Mouse (Mus musculus): Measurements from ENCODE around the gene Exosc8. TPM values are rescaled to one million over a fixed set of nuclear protein-coding genes. Genes with fewer than 3 reads are reported as not detected.
A peak's percentile ranks its signal among the peaks of the same experiment; 100 is the strongest.

Gene Exosc8
- polyA plus RNA-seq, 1 experiment from 2014 or later, result 89.6 TPM

- no peak for ATAC-seq (ENCODE audit: low FRiP score)
- H3K4me3 ChIP-seq, result no peak overlapping the region
- H3K36me3 ChIP-seq, result no peaks in the 10 kb centered on the region
- no peaks in the 10 kb centered on the region for H3K9me3 ChIP-seq (replicated peaks)
- peaks cover 14% of the 10 kb centered on the region for H3K27me3 ChIP-seq
- H3K9ac ChIP-seq, result no peak overlapping the region
- 78% methylated on average over 9 of the region's 9 CpGs for WGBS
- no peak overlapping the region for H3K27ac ChIP-seq
- peaks cover 25% of the 10 kb centered on the region for H3K4me1 ChIP-seq
- H3K4me2 ChIP-seq (replicated peaks), result no peak overlapping the region
Observed at GRCm38 (mm10) chr3:54759211-54759610, 24.0 kb upstream of the Exosc8 start.

GRCm38 (mm10) chr3:54757446-54757845 lies 22.3 kb upstream of the Exosc8 start:
- H3K27me3 ChIP-seq, result peaks cover 15% of the 10 kb centered on the region
- 84% methylated on average over 8 of the region's 8 CpGs for WGBS
- H3K4me3 ChIP-seq, result no peak overlapping the region
- ATAC-seq (ENCODE audit: low FRiP score), result no peak
- no peaks in the 10 kb centered on the region for H3K9me3 ChIP-seq (replicated peaks)
- H3K4me1 ChIP-seq, result peaks cover 25% of the 10 kb centered on the region
- H3K4me2 ChIP-seq (replicated peaks), result no peak overlapping the region
- no peak overlapping the region for H3K9ac ChIP-seq
- peaks cover under 1% of the 10 kb centered on the region; the same call in 1 of the 2 replicates for H3K36me3 ChIP-seq
- no peak overlapping the region for H3K27ac ChIP-seq

GRCm38 (mm10) chr3:54756058-54756457 lies 20.9 kb upstream of the Exosc8 start:
- no peak overlapping the region; the same call in 1 of the 2 replicates for H3K9ac ChIP-seq
- WGBS, result under 1% methylated on average over 11 of the region's 11 CpGs
- peak overlapping the region; percentile 100 for H3K4me2 ChIP-seq (replicated peaks)
- H3K27me3 ChIP-seq, result peaks cover 15% of the 10 kb centered on the region
- H3K4me3 ChIP-seq, result peak overlapping the region; percentile 66
- no peak for ATAC-seq (ENCODE audit: low FRiP score)
- peaks cover 12% of the 10 kb centered on the region for H3K36me3 ChIP-seq
- H3K27ac ChIP-seq, result peak overlapping the region; percentile 48; the same call in 1 of the 2 replicates
- peaks cover 24% of the 10 kb centered on the region for H3K4me1 ChIP-seq
- no peaks in the 10 kb centered on the region for H3K9me3 ChIP-seq (replicated peaks)

GRCm38 (mm10) chr3:54755145-54756041 lies 20.2 kb upstream of the Exosc8 start, which contains the start of gene Smad9:
Smad9 (plus strand) TSS chr3:54755582.
- peak; percentile 86 for ATAC-seq (ENCODE audit: low FRiP score)
- Histone ChIP-seq H3K9me3 (replicated peaks) (no peaks in the 10 kb centered on the region), H3K4me2 (replicated peaks) (peak within 1 kb of the TSS; percentile 100), H3K9ac (peak within 1 kb of the TSS; percentile 74), H3K27ac (peak within 1 kb of the TSS; percentile 48; the same call in 1 of the 2 replicates), H3K36me3 (peaks cover 19% of the 10 kb centered on the region), H3K4me3 (peak within 1 kb of the TSS; percentile 66), H3K27me3 (peaks cover 15% of the 10 kb centered on the region), H3K4me1 (peaks cover 21% of the 10 kb centered on the region)
- WGBS, result under 1% methylated on average over 44 of the region's 66 CpGs

GRCm38 (mm10) chr3:54753411-54753810 lies 18.2 kb upstream of the Exosc8 start:
- no peak overlapping the region for H3K9ac ChIP-seq
- WGBS, result 70% methylated on average over 4 of the region's 4 CpGs
- no peak overlapping the region for H3K4me2 ChIP-seq (replicated peaks)
- H3K4me1 ChIP-seq, result peaks cover 21% of the 10 kb centered on the region
- H3K9me3 ChIP-seq (replicated peaks), result no peaks in the 10 kb centered on the region
- H3K36me3 ChIP-seq, result peaks cover 38% of the 10 kb centered on the region
- H3K4me3 ChIP-seq, result no peak overlapping the region
- H3K27ac ChIP-seq, result no peak overlapping the region
- no peak for ATAC-seq (ENCODE audit: low FRiP score)
- peaks cover 15% of the 10 kb centered on the region for H3K27me3 ChIP-seq

GRCm38 (mm10) chr3:54745799-54746198 lies 10.6 kb upstream of the Exosc8 start:
- H3K4me3 ChIP-seq, result no peak overlapping the region
- no peak overlapping the region for H3K27ac ChIP-seq
- no peaks in the 10 kb centered on the region for H3K9me3 ChIP-seq (replicated peaks)
- no peaks in the 10 kb centered on the region for H3K27me3 ChIP-seq
- 63% methylated on average over 5 of the region's 5 CpGs for WGBS
- H3K4me2 ChIP-seq (replicated peaks), result no peak overlapping the region
- peaks cover 98% of the 10 kb centered on the region for H3K36me3 ChIP-seq
- no peak for ATAC-seq (ENCODE audit: low FRiP score)
- H3K9ac ChIP-seq, result no peak overlapping the region
- H3K4me1 ChIP-seq, result no peaks in the 10 kb centered on the region

- no peaks in the 10 kb centered on the region for H3K27me3 ChIP-seq
- H3K4me2 ChIP-seq (replicated peaks), result no peak overlapping the region
- H3K9me3 ChIP-seq (replicated peaks), result no peaks in the 10 kb centered on the region
- no peak overlapping the region for H3K27ac ChIP-seq
- ATAC-seq (ENCODE audit: low FRiP score), result no peak
- no peaks in the 10 kb centered on the region for H3K4me1 ChIP-seq
- 97% methylated on average over 11 of the region's 11 CpGs for WGBS
- no peak overlapping the region for H3K4me3 ChIP-seq
- peaks cover 73% of the 10 kb centered on the region for H3K36me3 ChIP-seq
- H3K9ac ChIP-seq, result no peak overlapping the region
Observed at GRCm38 (mm10) chr3:54741965-54742364, 6.8 kb upstream of the Exosc8 start.

GRCm38 (mm10) chr3:54737317-54737716 lies 2.1 kb upstream of the Exosc8 start:
- H3K9ac ChIP-seq, result no peak overlapping the region
- 96% methylated on average over 8 of the region's 8 CpGs for WGBS

GRCm38 (mm10) chr3:54736101-54736927 lies 1.1 kb upstream of the Exosc8 start:
- no peak for ATAC-seq (ENCODE audit: low FRiP score)
- H3K4me2 ChIP-seq (replicated peaks), result peak overlapping the region; percentile 75
- no peaks in the 10 kb centered on the region for H3K9me3 ChIP-seq (replicated peaks)
- H3K27ac ChIP-seq, result peak overlapping the region; percentile 99
- peak overlapping the region; percentile 94 for H3K9ac ChIP-seq
- H3K36me3 ChIP-seq, result peaks cover 25% of the 10 kb centered on the region
- H3K27me3 ChIP-seq, result no peaks in the 10 kb centered on the region
- H3K4me1 ChIP-seq, result peaks cover 12% of the 10 kb centered on the region
- H3K4me3 ChIP-seq, result peak overlapping the region; percentile 93
- WGBS, result 62% methylated on average over 18 of the region's 18 CpGs

More at GRCm38 (mm10) chr3:54737317-54737716, 2.1 kb upstream of the Exosc8 start:
- H3K36me3 ChIP-seq, result peaks cover 27% of the 10 kb centered on the region
- H3K9me3 ChIP-seq (replicated peaks), result no peaks in the 10 kb centered on the region
- no peak overlapping the region for H3K4me2 ChIP-seq (replicated peaks)
- ATAC-seq (ENCODE audit: low FRiP score), result no peak
- peaks cover 12% of the 10 kb centered on the region for H3K4me1 ChIP-seq
- no peak overlapping the region for H3K27ac ChIP-seq
- H3K4me3 ChIP-seq, result no peak overlapping the region
- H3K27me3 ChIP-seq, result no peaks in the 10 kb centered on the region

GRCm38 (mm10) chr3:54734411-54735246 lies 564 bp downstream of the Exosc8 start:
- H3K4me1 ChIP-seq, result peaks cover 12% of the 10 kb centered on the region
- H3K27ac ChIP-seq, result peak overlapping the region; percentile 99
- peak overlapping the region; percentile 93 for H3K4me3 ChIP-seq
- H3K27me3 ChIP-seq, result no peaks in the 10 kb centered on the region
- WGBS, result under 1% methylated on average over 63 of the region's 84 CpGs
- peak; percentile 96 for ATAC-seq (ENCODE audit: low FRiP score)
- peak overlapping the region; percentile 94 for H3K9ac ChIP-seq
- H3K36me3 ChIP-seq, result peaks cover 30% of the 10 kb centered on the region
- no peaks in the 10 kb centered on the region for H3K9me3 ChIP-seq (replicated peaks)
- peak overlapping the region; percentile 75 for H3K4me2 ChIP-seq (replicated peaks)

- Histone ChIP-seq H3K27me3 (no peaks in the 10 kb centered on the region), H3K4me2 (replicated peaks) (no peak overlapping the region), H3K27ac (no peak overlapping the region), H3K36me3 (peaks cover 47% of the 10 kb centered on the region), H3K4me3 (no peak overlapping the region), H3K9ac (no peak overlapping the region), H3K9me3 (replicated peaks) (no peaks in the 10 kb centered on the region), H3K4me1 (peaks cover 12% of the 10 kb centered on the region)
- WGBS, result 91% methylated on average over 4 of the region's 4 CpGs
- ATAC-seq (ENCODE audit: low FRiP score), result no peak
Observed at GRCm38 (mm10) chr3:54732371-54732770, 2.8 kb downstream of the Exosc8 start.
